ENCODE assay signal across 21 mouse cellular contexts in the genomic region with DNA sequence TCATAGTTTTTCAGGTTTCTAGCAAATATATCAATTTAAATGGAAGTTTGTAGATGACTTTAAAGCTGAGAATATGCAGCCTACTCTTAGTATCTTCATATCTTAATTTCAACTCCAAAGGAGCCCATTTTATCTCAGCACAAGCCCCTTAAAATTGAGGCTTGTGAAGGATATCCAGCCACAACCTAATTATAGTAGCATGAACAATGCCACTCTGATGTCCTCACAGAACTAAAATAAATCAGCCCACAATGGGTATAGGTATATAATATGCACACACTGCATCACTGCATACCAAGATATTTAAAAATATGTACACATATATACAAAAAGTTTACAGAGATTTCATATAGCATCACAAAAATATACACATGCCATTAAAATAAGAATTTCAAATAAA. TPM values are rescaled to one million over a fixed set of nuclear protein-coding genes. Genes with fewer than 3 reads are reported as not detected.
DNase-seq lines count a peak whose midpoint lies in the region; ATAC-seq and TF ChIP-seq lines count a peak whose summit lies in the region.
"Had no signal": no experiment of that assay in that cellular context is flagged by ENCODE, and none has a peak within 500 bp of the region (broad histone marks: within the 10 kb centered on the region; RNA-seq: fewer than 3 reads in every experiment).

No protein-coding gene starts in this region.

- no peak for TF ChIP-seq CTCF in heart, postnatal 0 days (IDR thresholded peaks at IDR 0.05; ENCODE audit: low read depth)

- ATAC-seq in heart, embryonic 16.5 days (replicated peaks; ENCODE audit: extremely low read depth, insufficient read depth, low FRiP score): 0 out of 2 replicates have a peak, but pooled peaks have one; percentile 52
- peak; percentile 57; the same call in 1 of the 2 replicates for ATAC-seq in heart, postnatal 0 days (ENCODE audit: insufficient read depth, low read depth)
- ATAC-seq: activated CD4-positive, CD25-positive, alpha-beta regulatory T cell, adult 4 months; CD4-positive, CD25-positive, alpha-beta regulatory T cell, adult 4 months; Patski had no signal

- H3K36me3 ChIP-seq in heart, embryonic 16.5 days (ENCODE audit: control insufficient read depth, insufficient read depth): no peaks in the 10 kb centered on the region
- H3K36me3 ChIP-seq in heart, postnatal 0 days (replicated peaks; ENCODE audit: control insufficient read depth, insufficient read depth, low read length): no peaks in the 10 kb centered on the region

- no peak for TF ChIP-seq EP300 in heart, postnatal 0 days (IDR thresholded peaks at IDR 0.05; ENCODE audit: low read depth)

- intact Hi-C loops in heart, postnatal 10 days (cut with DNase I): no loop called here

- peak; percentile 3 for DNase-seq in heart, adult 8-10 months (ENCODE audit: low spot score)
- no peak for DNase-seq in heart, postnatal 4 days
- no peak for DNase-seq in heart, adult 18-20 months
- peak; percentile 16 for DNase-seq in heart, postnatal 0 days (ENCODE audit: low spot score)
- DNase-seq in heart, postnatal 10 days: no peak
- DNase-seq: adrenal gland, adult 2 months; adrenal gland, adult 8-10 months; adrenal gland, postnatal 10 days; adrenal gland, postnatal 14 days; adrenal gland, postnatal 25 days; adrenal gland, postnatal 36 days; B cell, adult 2 months; cerebellum, adult 11 months; cerebellum, adult 11-12 months; cerebellum, adult 18-20 months had no signal

- no peak overlapping the region for H3K4me3 ChIP-seq in heart, embryonic 16.5 days (ENCODE audit: low read length)
- H3K4me3 ChIP-seq in heart, postnatal 0 days (ENCODE audit: low read depth, low read length): no peak overlapping the region

- H3K9ac ChIP-seq in heart, embryonic 16.5 days (ENCODE audit: low read length): no peak overlapping the region
- no peak overlapping the region for H3K9ac ChIP-seq in heart, postnatal 0 days (replicated peaks; ENCODE audit: low read depth, low read length)

- H3K27me3 ChIP-seq in heart, embryonic 16.5 days (ENCODE audit: control insufficient read depth, insufficient read depth, low read length): no peaks in the 10 kb centered on the region
- no peaks in the 10 kb centered on the region for H3K27me3 ChIP-seq in heart, postnatal 0 days (ENCODE audit: control insufficient read depth, insufficient read depth, low read length)
- H3K27me3 ChIP-seq: CH12.LX, Patski had no signal

- no peak overlapping the region for H3K27ac ChIP-seq in heart, embryonic 16.5 days (ENCODE audit: low read length)
- no peak overlapping the region for H3K27ac ChIP-seq in heart, postnatal 0 days (ENCODE audit: low read depth)

- H3K4me1 ChIP-seq in heart, embryonic 16.5 days (ENCODE audit: control insufficient read depth, insufficient read depth, low read length): peaks cover 2% of the 10 kb centered on the region
- no peaks in the 10 kb centered on the region for H3K4me1 ChIP-seq in heart, postnatal 0 days (ENCODE audit: control insufficient read depth, insufficient read depth)

- H3K9me3 ChIP-seq in heart, embryonic 16.5 days (replicated peaks; ENCODE audit: control insufficient read depth, low read length): no peaks in the 10 kb centered on the region
- no peaks in the 10 kb centered on the region for H3K9me3 ChIP-seq in heart, postnatal 0 days (replicated peaks; ENCODE audit: control insufficient read depth, low read length)
- H3K9me3 ChIP-seq: G1E had no signal

- no peak overlapping the region for H3K4me2 ChIP-seq in heart, embryonic 16.5 days (ENCODE audit: low read depth, low read length)
- H3K4me2 ChIP-seq in heart, postnatal 0 days (ENCODE audit: low read depth, low read length): no peak overlapping the region

RNA-seq across cellular contexts. Expression of a gene that starts 5.3 kb away (rescaled TPM):
- 10 to 100 TPM; 12.0 to 15.7 (median 14.1) TPM for total RNA-seq in heart, adult 8-10 months (2022)
- total RNA-seq in heart, postnatal 4 days (2021): 10 to 100 TPM; 20.0 to 22.4 TPM
- 18.6 and 19.7 TPM in 2 replicates for polyA plus RNA-seq in heart, embryonic 16.5 days (2015; fragmentation: Nextera tagmentation; extraction: Ambion mirVana)
- total RNA-seq in heart, adult 18-20 months (2021): 10 to 100 TPM; 14.2 to 16.0 TPM
- total RNA-seq in heart, postnatal 0 days (2014; rRNA removed; ENCODE audit: low replicate concordance): 7.7 and 12.4 TPM in 2 replicates
- polyA plus RNA-seq in heart, postnatal 0 days (2015; fragmentation: Nextera tagmentation; extraction: Ambion mirVana): 19.2 and 21.2 TPM in 2 replicates
- total RNA-seq in heart, postnatal 10 days (2021): 10 to 100 TPM; 21.0 to 22.5 TPM

Comparison
In these comparisons a context has a peak if more than half of its experiments do, and no peak if none do; other contexts are left out.
1. DNase-seq: peak in heart, adult 8-10 months (single experiment) and heart, postnatal 0 days (single experiment); none in heart, postnatal 4 days (single experiment), heart, adult 18-20 months (0 of 2) and heart, postnatal 10 days (0 of 2).